Mouse (Mus musculus) small intestine, adult 10 weeks (tissue): ENCODE measurements around the gene Nsmf. TPM values are rescaled to one million over a fixed set of nuclear protein-coding genes. Genes with fewer than 3 reads are reported as not detected.

Experiments used
- polyA plus RNA-seq: library from polyadenylated mRNA; stranded (reverse); fragments of 350-450 nt; fragmentation: Illumina TruSeq; extraction: RNeasy Lipid Tissue Mini Kit (QIAGEN cat#74804); gene quantifications from one replicate; pipeline ENCODE4 v1.2.3, GENCODE M21; 2014; ENCODE audit warnings: low replicate concordance

Gene Nsmf
- polyA plus RNA-seq: 1.8 TPM

GRCm38 (mm10) chr2:25054221-25055067 is at the start of gene Nsmf:
Gene Nsmf (plus strand): TSS chr2:25054355.

GRCm38 (mm10) chr2:25080076-25080475 is 25.9 kb downstream of the Nsmf start, which contains the start of gene Entpd8:
Gene Entpd8 (plus strand): TSS chr2:25080304.

GRCm38 (mm10) chr2:25095109-25095850 is 41.1 kb downstream of the Nsmf start, which contains the start of gene Noxa1:
Gene Noxa1 (minus strand): TSS chr2:25095149.

Other genes starting within 250 kb of the Nsmf start
- 10.2 TPM for gene Ehmt1, start 134.7 kb upstream of the Nsmf start, polyA plus RNA-seq
- 13.2 TPM for gene Arrdc1, start 119.1 kb upstream of the Nsmf start, polyA plus RNA-seq
- 3.6 TPM for gene Zmynd19, start 104.6 kb upstream of the Nsmf start, polyA plus RNA-seq
- 1.4 TPM for gene Dph7, start 92.0 kb upstream of the Nsmf start, polyA plus RNA-seq
- 23.6 TPM for gene Mrpl41, start 79.3 kb upstream of the Nsmf start, polyA plus RNA-seq
- gene Pnpla7, start 78.3 kb upstream of the Nsmf start, polyA plus RNA-seq: 2.2 TPM
- 43.1 TPM for gene Entpd8, start 25.9 kb downstream of the Nsmf start, polyA plus RNA-seq
- gene Noxa1, start 40.8 kb downstream of the Nsmf start, polyA plus RNA-seq: not detected
- 17.8 TPM for gene Nrarp, start 126.4 kb downstream of the Nsmf start, polyA plus RNA-seq
- 2.0 TPM for gene Tor4a, start 142.5 kb downstream of the Nsmf start, polyA plus RNA-seq
- 3.2 TPM for gene Nelfb, start 157.1 kb downstream of the Nsmf start, polyA plus RNA-seq
- not detected for gene Stpg3, start 160.3 kb downstream of the Nsmf start, polyA plus RNA-seq
- not detected for gene Fam166a, start 164.4 kb downstream of the Nsmf start, polyA plus RNA-seq
- 46.6 TPM for gene Tubb4b, start 170.3 kb downstream of the Nsmf start, polyA plus RNA-seq
- gene Slc34a3, start 180.0 kb downstream of the Nsmf start, polyA plus RNA-seq: not detected
- gene Rnf224, start 182.4 kb downstream of the Nsmf start, polyA plus RNA-seq: not detected
- gene Rnf208, start 187.9 kb downstream of the Nsmf start, polyA plus RNA-seq: not detected
- gene Cysrt1, start 188.1 kb downstream of the Nsmf start, polyA plus RNA-seq: not detected
- gene AL732309.1, start 192.5 kb downstream of the Nsmf start, polyA plus RNA-seq: 0.93 TPM
- not detected for gene Tmem203, start 201.1 kb downstream of the Nsmf start, polyA plus RNA-seq
- gene Tprn, start 208.3 kb downstream of the Nsmf start, polyA plus RNA-seq: 2.3 TPM
- gene Ssna1, start 218.1 kb downstream of the Nsmf start, polyA plus RNA-seq: 0.56 TPM
- 4.6 TPM for gene Anapc2, start 218.1 kb downstream of the Nsmf start, polyA plus RNA-seq
- gene Tmem210, start 233.8 kb downstream of the Nsmf start, polyA plus RNA-seq: not detected
- gene Lrrc26, start 235.6 kb downstream of the Nsmf start, polyA plus RNA-seq: 0.37 TPM